Mouse (Mus musculus): ENCODE results near the gene Naa25.
"Not testable (repeated sequence)": the region's sequence is repeated elsewhere in the genome, so short reads cannot be mapped to it uniquely, and the experiment has no call there.

Naa25 gene

DNA sequence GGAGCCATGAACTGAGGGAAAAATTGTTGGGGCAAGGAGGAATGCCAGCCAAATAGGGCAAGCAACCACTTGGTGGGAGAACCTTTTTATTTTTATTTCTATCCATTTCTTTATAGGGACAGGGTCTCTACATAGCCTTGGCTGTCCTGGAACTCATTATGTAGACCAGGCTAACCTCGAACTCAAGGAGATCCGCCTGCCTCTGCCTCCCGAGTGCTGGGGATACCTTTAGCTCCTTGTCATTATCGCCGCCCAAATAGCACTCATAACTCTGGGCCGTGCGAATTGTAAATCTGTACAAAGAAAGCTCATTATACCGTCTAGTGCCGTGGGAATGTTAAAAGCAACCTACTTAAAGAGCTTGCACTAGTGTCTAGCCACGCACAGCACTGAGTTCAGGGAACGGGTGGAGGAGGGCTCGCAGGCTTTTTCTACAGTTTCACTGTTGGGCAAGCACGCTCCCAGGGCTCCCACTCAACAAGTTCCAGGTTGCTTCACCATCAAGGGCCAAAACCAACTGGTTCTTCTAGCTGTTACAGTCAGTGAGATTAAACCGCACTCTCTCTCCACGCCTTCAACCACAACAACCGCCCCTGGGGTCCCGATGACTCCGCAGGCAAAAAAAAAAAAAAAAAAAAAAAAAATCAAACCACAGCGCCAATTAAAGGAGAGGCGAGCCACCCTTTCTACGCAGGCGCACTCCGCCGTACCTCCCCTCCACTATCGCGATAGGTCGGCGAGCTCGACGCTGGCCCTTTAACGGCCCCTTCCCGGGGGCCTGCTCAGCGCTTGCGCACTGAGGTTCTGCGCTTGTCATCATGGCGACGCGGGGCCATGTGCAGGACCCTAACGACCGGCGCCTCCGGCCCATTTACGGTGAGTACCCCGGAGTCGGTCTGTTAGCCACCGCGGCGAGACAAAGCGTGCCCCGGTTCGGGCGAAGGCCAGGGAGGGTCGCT is at the start of gene Naa25:
Gene Naa25 (plus strand): TSS at position 750 of the 959 bp plus-strand sequence.
- peak; percentile 96 for DNase-seq (ENCODE audit: low spot score)

DNA sequence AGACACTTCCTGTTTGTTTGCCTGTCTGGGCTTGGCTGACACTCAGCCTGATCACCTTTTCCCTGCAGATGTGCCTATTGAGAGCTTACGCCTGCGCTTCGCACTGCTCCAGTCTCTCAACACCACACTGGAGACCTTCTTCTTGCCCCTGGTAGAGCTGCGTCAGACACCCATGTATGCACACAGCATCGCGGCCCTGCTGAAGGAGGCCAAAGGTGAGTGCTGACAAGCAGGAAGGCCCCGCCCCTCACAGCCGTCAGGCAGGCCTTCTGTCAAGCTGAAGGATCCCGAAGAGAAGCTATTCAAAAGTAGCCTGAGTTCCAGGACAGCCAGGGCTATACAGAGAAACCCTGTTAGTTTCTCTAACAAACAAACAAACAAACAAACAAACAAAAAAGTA is 38.5 kb upstream of the Naa25 start:
- DNase-seq (ENCODE audit: low spot score), result no peak

DNA sequence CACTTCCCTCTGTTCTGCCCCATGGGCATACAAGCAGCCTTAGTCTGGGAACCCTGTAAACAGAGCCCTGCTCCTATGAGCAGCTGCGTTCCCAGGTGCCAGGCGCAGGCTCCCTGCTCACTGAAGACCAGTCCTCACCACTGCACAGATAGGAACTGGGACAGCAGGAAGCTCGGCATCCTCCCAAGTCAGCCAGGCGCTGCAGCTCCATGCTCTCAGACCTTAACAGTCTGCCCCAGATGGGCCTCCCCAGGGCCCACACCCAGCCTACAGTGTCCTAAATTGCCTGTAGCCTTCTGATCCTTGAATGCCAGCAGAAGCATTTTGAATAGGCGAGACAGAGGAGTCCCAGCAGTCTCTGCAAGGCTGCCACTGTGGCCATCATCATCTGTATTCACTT is 36.0 kb upstream of the Naa25 start:
- DNase-seq (ENCODE audit: low spot score), result peak; percentile 27

GRCm38 (mm10) chr5:121363441-121363840 is 34.3 kb upstream of the Naa25 start:
- DNase-seq (ENCODE audit: low spot score), result no peak

GRCm38 (mm10) chr5:121366449-121367225 is 31.1 kb upstream of the Naa25 start:
- peak; percentile 44 for DNase-seq (ENCODE audit: low spot score)

GRCm38 (mm10) chr5:121367255-121367654 is 30.5 kb upstream of the Naa25 start:
- no peak for DNase-seq (ENCODE audit: low spot score)

- no peak for DNase-seq (ENCODE audit: low spot score)
Observed at GRCm38 (mm10) chr5:121371712-121372111, 26.0 kb upstream of the Naa25 start.

DNA sequence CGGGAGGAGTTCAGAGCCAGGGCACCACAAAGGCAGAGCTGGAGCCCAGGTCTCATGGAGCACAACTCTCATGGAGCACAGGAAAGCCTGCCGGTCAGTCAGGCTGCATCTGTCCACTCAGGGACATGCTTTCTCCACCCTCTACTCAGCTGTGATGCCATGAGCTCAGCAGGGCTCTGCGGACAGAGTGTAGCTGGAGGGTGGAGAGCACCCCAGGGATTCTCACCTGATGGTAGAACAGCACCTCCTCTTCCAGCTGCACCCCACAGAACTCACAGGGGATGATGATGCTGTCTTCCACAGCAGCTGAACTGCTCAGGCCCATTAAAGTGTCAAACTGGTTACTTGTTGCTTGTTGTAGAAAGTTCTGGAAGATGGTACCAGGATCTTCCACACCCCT is 22.9 kb upstream of the Naa25 start:
- no peak for DNase-seq (ENCODE audit: low spot score)

GRCm38 (mm10) chr5:121376972-121377371 is 20.8 kb upstream of the Naa25 start:
- DNase-seq (ENCODE audit: low spot score), result not testable (repeated sequence)

DNA sequence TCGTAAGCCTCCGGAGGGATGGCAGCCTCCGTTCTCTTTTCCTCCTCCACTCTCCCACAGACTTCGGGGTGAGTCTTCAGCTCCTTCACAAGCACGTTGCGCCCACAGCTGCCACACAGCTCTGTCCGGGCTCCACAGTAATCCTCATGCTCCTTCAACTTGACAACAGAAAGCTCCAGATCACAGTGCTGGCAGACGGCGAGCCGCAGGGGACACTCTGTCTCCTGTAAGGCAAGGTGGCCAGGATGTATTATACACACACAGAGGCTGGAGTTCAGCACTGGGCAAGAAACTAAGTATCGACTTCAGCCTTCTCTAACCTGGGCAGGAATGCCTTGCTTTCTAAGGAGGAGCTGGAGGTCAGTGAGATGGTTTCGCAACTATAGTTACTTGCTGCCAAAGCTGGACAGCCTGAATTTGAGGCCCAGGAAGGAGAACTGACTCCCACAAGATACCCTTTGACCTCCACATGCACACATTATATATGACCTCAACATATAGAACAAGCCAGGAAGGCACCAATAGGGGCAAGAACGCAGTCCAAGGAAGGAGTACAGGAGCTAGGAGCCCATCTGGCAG is 19.0 kb upstream of the Naa25 start:
- no peak for DNase-seq (ENCODE audit: low spot score)

DNA sequence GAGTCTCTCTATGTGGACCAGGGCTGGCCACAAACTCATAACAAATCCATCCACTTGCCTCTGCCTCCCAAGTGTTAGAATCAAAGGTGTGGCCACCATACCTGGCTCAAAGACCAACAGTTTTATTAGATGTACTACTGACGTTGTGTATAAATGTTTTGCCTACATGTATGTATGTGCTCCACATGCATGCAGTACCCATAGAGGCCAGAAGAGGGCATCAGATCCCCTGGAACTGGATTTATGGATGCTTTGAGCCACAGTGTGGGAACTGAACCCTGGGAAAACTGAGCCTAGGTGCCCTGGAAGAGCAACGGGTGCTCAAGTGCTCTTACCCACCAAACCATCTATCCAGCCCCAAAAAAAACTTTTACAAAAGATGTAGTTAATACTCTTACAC is 17.0 kb upstream of the Naa25 start:
- no peak for DNase-seq (ENCODE audit: low spot score)

DNA sequence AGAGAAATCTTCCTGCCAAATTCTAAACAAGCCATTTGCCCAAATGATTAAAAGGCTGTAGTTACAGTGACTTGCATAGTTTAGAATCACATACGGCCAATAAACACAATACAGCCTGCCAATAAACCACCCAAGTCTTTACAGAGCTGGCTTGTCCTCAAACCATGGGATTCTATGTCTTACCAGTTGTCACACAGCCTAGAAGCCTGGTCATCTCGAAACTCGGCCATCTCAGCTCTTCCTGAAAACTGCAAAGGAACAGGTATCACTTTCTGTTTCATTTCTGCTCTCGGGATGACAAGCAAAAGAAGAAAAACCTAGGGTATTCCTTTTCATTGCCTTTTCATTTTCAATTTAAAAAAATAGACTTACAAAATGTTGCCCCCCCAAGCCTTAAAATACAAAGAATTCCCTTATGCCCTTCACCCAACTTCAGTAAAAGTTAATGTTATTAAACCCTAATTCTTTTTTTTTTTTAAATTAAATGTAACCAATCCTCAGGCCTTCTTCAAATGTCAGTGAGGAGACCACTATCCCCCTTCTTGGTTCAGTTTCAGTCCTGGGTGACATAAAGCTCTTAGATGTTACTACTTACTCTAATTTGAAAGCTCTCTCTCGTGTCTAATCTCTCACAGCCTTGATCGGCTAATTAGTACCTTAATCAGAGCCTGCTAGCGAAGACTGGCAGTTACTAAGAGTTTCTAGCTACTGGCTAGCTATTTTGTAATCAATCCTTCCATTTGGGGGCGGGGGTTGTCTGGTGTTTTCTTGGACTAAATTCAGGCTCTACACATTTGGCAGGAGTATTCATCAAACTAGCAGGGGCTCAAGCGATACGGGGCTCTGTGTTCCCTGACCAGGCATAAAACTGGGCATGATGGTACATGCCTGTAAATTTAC is 13.6 kb upstream of the Naa25 start:
- peak; percentile 45 for DNase-seq (ENCODE audit: low spot score)

DNA sequence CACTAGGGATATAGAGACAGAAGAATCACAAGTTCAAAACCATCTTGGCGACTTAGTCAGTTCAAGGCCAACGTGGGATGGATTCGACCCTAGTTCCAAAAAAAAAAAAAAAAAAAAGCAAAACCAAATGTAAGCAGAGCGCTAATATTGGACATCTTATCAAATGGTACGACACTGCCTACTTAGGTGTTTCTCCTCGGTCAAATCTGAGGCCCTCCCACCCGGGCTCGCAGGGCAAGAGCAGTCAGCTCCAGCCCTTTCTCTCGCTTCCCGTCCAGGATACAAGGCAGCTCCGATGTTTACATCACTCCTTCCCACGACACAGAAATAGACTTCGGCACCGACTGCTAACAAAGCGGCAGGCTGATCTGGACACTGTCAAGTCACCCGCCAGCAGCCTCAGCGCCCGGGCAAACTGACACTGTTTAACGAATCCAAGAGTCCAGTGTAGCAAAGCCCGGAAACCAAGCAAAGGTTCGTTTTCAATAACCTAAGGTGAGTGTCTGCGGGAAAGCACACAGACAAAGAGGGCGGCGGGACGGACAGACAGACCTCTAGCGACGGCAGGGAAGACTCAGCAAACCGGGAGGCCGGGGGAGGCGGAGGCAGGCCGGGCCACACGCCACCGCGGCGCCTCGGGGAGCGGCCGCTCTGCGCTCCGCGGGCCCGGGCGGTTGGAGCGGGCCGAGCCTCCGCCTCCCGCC is 12.8 kb upstream of the Naa25 start:
- DNase-seq (ENCODE audit: low spot score), result peak; percentile 48

- peak; percentile 98 for DNase-seq (ENCODE audit: low spot score)
Observed at GRCm38 (mm10) chr5:121385461-121386119, 12.1 kb upstream of the Naa25 start, which contains the start of gene Trafd1. Gene Trafd1 (minus strand): TSS chr5:121385632.

DNA sequence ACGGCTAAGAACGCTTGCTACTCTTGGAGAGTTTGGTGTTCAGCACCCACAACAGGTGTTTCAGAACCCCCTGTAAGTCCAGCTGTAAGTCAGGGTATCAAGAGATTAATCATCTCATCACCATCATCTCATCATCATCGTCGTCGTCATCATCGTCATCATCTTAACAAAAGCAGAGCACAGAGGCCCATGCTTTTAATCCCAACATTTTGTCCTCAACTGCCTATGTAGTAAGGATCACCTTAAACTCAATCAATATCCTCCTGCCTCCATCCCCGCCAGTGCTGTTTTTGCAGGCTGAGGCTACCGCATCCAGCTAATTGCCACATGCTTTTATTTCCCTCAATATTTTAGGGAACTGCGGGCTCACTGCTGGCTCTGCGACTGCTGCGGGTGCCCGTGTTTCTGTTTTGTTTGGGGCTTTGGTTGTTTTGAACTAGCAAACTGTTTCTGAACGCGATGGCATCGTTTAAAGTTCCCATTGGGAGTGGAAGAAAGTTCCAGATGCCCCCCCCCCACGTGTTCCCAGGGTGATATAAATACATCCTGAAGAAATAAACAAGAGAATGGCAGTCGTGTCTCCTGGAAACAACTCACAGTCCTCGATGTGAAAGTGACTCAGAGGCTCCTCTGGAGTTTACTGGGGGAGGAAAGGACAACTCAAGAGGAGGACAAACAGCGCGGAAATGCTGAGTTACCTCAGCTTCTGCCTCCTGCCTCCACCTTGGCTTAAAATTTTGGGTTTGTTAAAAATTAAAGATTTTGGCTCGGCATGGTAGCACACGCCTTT is 11.4 kb upstream of the Naa25 start:
- DNase-seq (ENCODE audit: low spot score), result peak; percentile 32

GRCm38 (mm10) chr5:121387126-121387525 is 10.6 kb upstream of the Naa25 start:
- DNase-seq (ENCODE audit: low spot score), result peak; percentile 26

DNA sequence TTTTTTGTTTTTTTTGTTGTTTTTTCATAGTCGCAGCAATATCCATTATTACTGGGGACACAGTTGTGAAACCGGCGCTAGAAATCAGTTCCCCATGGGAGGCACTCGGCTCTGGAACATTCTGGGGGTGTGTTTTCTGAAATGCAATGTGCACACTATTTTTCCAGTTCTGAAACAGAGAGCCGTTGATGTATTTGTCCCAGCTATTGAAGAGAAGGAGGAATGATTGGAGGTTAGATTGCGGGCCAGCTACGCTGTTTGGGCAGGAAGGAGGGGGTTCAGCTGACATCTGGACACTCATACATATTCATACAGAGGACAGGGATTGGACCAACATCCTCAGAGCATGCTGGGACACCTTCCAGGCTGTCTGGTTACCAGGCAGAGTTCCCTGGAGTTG is 8.6 kb upstream of the Naa25 start:
- peak; percentile 33 for DNase-seq (ENCODE audit: low spot score)

- DNase-seq (ENCODE audit: low spot score), result no peak
Observed at GRCm38 (mm10) chr5:121389691-121390090, 8.0 kb upstream of the Naa25 start.

- DNase-seq (ENCODE audit: low spot score), result peak; percentile 57
Observed at GRCm38 (mm10) chr5:121392667-121393380, 4.9 kb upstream of the Naa25 start.
